Mouse (Mus musculus) frontal cortex, adult (tissue): ENCODE data around the gene Cd8b1.
"Not testable (repeated sequence)": the region's sequence is repeated elsewhere in the genome, so short reads cannot be mapped to it uniquely, and the experiment has no call there.

Experiments
- ATAC-seq: cut with Nextera tagmentation; 2 replicates; pipeline ENCODE4 v1.9.2; 2017; ENCODE audit warnings: mild to moderate bottlenecking, moderate library complexity, mixed read lengths; ENCODE audit not compliant: low TSS enrichment

Gene Cd8b1

GRCm38 (mm10) chr6:71322491-71322921 is at the start of gene Cd8b1:
Cd8b1 (plus strand) TSS chr6:71322788.
- no peak for ATAC-seq

DNA sequence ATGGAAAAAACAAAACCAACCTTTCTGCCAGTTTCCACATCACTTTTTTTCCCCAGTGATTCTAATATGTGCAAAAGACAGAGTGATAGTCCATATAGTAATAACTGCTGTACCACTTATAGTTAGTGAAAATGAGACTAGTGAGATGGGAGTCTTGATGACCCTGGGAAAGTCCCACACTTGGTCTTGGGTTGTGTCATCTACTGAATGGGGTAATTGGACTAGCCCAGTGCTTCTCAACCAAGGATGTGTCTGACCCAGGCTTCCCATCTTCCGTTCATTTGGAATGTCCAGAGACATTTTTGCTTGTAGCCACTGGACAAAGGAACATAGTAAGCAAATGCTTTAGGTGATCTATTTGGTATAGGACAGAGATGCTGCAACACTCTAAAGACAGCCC is 48.9 kb upstream of the Cd8b1 start:
- no peak for ATAC-seq

- no peak for ATAC-seq
Measured at GRCm38 (mm10) chr6:71274621-71275020, 48.0 kb upstream of the Cd8b1 start.

- ATAC-seq = no peak
Measured at GRCm38 (mm10) chr6:71279418-71279817, 43.2 kb upstream of the Cd8b1 start.

DNA sequence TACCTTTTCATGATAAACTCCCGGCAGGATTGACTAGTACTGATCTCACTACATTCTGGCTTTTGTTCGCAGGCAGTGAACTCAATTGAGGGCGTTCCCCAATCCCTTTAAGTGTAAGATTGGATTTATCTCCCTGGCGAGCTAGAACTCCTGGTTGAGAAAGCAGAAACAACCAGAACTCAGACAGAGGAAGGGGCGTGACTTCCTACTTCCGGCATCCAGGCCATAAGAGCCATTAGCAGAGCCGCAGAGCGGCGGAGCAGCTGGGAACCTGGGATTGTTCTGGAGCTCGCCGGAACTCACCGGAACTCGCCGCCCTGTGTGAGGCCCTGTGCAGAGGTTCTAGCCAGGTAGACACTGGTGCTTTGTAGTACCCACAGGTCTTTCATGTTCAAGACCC is 29.1 kb upstream of the Cd8b1 start:
- no peak for ATAC-seq

GRCm38 (mm10) chr6:71295303-71295702 is 27.3 kb upstream of the Cd8b1 start:
- no peak for ATAC-seq

- no peak for ATAC-seq
Measured at GRCm38 (mm10) chr6:71298051-71298450, 24.5 kb upstream of the Cd8b1 start.

GRCm38 (mm10) chr6:71298751-71299150 is 23.8 kb upstream of the Cd8b1 start:
- no peak for ATAC-seq

GRCm38 (mm10) chr6:71302097-71302731 is 20.4 kb upstream of the Cd8b1 start:
- peak; percentile 62; the same call in 1 of the 2 replicates for ATAC-seq

GRCm38 (mm10) chr6:71307486-71307885 is 15.1 kb upstream of the Cd8b1 start:
- no peak for ATAC-seq

- no peak for ATAC-seq
Measured at GRCm38 (mm10) chr6:71321826-71322283, 733 bp upstream of the Cd8b1 start, which contains the start of gene Smyd1. Smyd1 (minus strand) TSS chr6:71322233.

- ATAC-seq = no peak
Measured at GRCm38 (mm10) chr6:71324816-71325215, 2.2 kb downstream of the Cd8b1 start.

DNA sequence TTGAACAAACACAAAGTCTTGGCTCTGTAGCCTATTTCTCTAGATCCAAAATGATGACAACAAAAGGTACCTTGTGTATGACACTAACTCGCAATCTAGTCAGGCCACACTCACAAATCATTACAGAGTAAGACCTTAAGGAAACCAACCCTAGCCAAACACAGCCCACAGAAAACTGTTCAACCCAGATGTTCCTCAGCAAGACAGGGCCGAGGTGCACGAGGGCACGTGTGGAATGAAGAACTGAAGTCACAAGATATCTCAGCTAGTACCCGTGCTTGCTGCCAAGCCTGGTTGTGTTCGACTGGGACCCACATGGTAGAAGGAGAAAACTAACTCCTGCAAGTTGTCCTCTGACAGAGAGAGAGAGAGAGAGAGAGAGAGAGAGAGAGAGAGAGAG is 7.3 kb downstream of the Cd8b1 start:
- no peak for ATAC-seq

GRCm38 (mm10) chr6:71330486-71330885 is 7.9 kb downstream of the Cd8b1 start:
- no peak for ATAC-seq

GRCm38 (mm10) chr6:71331491-71331890 is 8.9 kb downstream of the Cd8b1 start:
- ATAC-seq = not testable (repeated sequence)

DNA sequence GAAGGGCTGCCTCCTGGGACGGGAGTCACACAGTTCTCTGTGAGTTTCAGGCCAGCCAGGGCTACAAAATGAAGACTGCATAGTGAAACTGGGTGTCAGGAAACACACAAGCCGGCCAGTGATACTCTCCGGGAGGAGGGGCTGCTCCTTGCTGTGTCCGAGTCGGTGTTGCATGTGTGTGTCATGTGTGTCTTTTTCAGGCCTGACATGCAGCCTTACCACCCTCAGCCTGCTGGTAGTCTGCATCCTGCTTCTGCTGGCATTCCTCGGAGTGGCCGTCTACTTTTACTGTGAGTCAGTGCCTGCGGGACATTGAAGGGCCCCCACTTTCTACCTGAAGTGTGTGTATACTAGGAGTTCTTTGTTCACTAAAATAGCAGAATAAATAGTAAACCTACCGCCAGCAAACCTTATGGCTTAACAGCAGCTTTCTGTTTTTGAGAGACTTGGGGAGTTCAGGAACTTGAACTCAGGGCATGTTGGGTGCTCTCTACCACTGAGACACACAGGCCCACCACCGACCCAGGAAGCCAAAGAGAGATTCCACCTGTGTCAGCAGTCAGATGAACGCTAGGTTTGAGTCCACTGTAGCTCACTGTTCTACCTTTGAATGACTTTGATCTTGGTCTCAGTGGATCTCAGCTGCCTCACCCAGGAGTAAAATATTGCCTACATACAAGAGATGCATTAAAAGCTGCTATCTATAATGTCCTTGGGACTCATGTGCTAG is 9.8 kb downstream of the Cd8b1 start:
- ATAC-seq = no peak

DNA sequence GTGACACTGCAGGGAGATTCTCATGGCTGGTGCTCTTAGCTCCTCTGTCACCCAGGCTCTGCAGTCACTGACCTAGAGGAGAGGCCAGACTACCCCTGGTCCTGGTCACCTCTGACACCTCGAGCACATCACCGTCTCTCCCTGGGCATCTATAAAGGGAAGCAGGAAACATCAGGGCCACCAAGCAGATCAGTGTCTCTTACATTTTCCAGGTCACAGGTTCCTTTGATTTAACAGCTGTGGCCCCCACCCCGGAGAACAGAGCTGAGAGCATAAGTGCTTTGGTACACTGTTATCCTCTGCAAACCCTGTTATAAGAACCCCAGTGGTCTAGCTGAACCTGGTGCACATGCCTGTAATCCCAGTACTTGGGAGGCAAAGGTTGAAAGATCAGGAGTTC is 10.4 kb downstream of the Cd8b1 start:
- no peak for ATAC-seq

DNA sequence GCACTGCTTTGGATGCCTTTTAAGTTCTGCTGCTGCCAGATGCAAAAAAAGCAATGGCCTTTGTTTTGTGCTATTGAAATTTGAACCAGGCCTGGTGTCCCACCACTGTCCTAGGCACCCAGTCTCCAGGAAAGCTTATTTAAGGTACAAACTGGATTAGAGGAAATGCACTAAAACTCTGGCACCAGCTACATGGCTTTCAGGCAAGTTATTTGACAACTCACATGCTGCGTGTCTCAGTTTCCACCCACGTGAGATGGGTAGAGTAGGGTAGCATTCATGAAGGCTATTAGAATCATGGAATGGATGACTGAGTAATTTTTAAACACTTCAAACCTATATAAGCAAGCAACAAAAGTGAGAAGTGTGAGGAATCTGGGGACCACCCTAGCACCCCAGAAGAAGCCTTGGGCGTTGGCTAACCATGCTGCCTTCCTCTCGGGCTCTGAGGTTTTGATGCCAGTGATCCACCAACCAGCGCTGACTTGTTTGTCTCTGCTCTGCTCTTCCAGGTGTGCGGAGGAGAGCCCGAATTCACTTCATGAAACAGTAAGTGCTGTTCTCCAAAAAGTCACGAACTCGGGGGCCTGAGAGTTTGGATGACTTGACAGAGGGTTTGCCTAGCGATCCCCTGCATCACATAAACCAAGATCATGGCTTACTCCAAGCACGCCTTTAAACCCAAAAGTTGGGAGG is 11.1 kb downstream of the Cd8b1 start:
- 0 out of 2 replicates have a peak, but pooled peaks have one; percentile 52 for ATAC-seq

GRCm38 (mm10) chr6:71337666-71338065 is 15.1 kb downstream of the Cd8b1 start:
- ATAC-seq = no peak

DNA sequence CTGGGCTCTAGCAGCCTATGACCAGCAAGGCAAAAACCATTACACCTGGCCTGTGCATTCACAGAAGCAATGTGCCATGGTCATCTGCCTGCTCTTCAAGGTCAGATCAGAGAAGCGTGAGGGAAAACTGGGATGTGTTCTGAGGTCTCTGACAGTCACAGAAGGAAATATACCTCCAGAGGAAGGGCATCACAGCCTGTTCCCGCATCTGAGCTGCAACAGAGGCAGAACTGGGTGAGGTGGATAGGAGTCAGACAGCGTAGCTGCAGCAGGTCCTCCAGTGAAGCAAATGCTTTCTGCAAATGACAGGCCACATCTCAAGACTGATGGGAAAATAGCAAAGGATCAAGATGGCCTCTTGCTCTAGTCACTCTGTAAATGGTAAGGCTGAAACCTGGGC is 16.4 kb downstream of the Cd8b1 start:
- no peak for ATAC-seq

GRCm38 (mm10) chr6:71339351-71339750 is 16.8 kb downstream of the Cd8b1 start:
- ATAC-seq = no peak

DNA sequence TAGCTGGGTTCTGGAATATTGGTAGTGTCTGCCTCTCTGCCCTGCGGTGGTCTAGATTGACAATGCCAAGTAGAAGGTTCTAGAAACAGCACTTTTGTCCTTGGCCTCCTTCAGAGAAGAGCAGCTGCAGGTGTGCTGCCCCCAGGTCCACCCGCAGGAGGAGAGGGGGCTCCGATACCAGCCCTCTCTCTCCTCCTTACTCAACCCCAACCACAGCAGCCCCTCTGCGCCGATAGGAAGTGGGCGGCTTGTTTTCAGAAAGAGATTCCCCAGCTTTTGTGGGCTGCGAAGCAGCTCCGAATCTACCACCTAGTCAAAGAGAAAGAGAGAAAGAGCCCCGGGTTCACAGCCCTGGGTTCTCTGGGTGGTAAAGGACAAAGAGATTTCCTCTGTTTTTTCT is 18.6 kb downstream of the Cd8b1 start:
- ATAC-seq = no peak

DNA sequence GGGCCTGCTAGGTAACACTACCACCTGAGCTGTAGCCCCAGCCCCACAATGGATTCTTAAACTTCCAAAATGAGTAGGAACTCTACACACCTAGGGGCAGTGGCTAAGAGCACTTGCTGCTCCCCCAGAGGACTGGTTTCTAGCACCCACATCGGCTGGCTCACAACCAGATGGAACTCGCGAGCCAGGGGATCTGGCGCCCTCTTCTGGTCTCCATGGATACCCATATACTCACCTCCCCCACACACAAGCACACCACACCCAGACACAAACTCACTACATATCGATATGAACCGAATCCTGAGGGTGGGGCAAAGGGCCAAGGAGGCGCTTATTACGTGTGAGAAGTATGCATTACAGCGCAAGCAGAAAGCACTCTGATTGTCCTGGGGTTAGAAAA is 25.4 kb downstream of the Cd8b1 start:
- no peak for ATAC-seq
